Mouse (Mus musculus) hindbrain, embryonic 11.5 days (tissue): Measurements from ENCODE around the gene Ctdsp1. TPM values are rescaled to one million over a fixed set of nuclear protein-coding genes. Genes with fewer than 3 reads are reported as not detected.

Experiments
- ATAC-seq: fragments of 200-750 bp; cut with Nextera tagmentation; 2 replicates; pipeline ENCODE4 v1.8.0; 2017; ENCODE audit warnings: mild to moderate bottlenecking, moderate TSS enrichment, moderate library complexity; ENCODE audit not compliant: low FRiP score
- DNase-seq: peaks from one replicate; pipeline ENCODE4 v3.0.0-alpha.2; 2015; ENCODE audit warnings: low spot score
- H3K27ac ChIP-seq: fragments of 300-500 bp; sonication (generic); 2 replicates; pipeline ENCODE4 v1.5.1; 2014; ENCODE audit warnings: mild to moderate bottlenecking, low read depth, low read length
- H3K27me3 ChIP-seq: fragments of 300-500 bp; sonication (generic); 2 replicates; pipeline ENCODE4 v1.6.1; 2014; ENCODE audit warnings: mild to moderate bottlenecking, low read length, moderate library complexity, mixed read lengths; ENCODE audit not compliant: control insufficient read depth, insufficient read depth
- H3K36me3 ChIP-seq: fragments of 300-500 bp; sonication (generic); 2 replicates; pipeline ENCODE4 v1.6.1; 2014; ENCODE audit warnings: mild to moderate bottlenecking, low read length, moderate library complexity, mixed read lengths; ENCODE audit not compliant: control insufficient read depth, insufficient read depth
- H3K4me1 ChIP-seq: fragments of 300-500 bp; sonication (generic); replicated peaks from 2 replicates; pipeline ENCODE4 v1.6.1; 2014; ENCODE audit warnings: low read length, mixed read lengths; ENCODE audit not compliant: control insufficient read depth, insufficient read depth
- H3K4me2 ChIP-seq: fragments of 300-500 bp; sonication (generic); replicated peaks from 2 replicates; pipeline ENCODE4 v1.6.1; 2014; ENCODE audit warnings: mild to moderate bottlenecking, low read depth, low read length
- H3K4me3 ChIP-seq: fragments of 300-500 bp; sonication (generic); 2 replicates; pipeline ENCODE4 v1.5.1; 2014; ENCODE audit warnings: low read depth, low read length
- H3K9ac ChIP-seq: fragments of 300-500 bp; sonication (generic); 2 replicates; pipeline ENCODE4 v1.6.1; 2014; ENCODE audit warnings: low read depth, low read length
- H3K9me3 ChIP-seq: fragments of 300-500 bp; sonication (generic); 2 replicates; pipeline ENCODE4 v1.6.1; 2016; ENCODE audit warnings: low read length; ENCODE audit not compliant: control insufficient read depth
- WGBS: fragments of 180-500 bp; shearing (Covaris S2); extraction: QIAGEN DNeasy Blood & Tissue Kit; methylation state at CpG from one replicate; pipeline ENCODE4 v1.1.7; 2014; 5-methylcytosine and 5-hydroxymethylcytosine counted together
- microRNA counts: library from miRNA; unstranded; fragments of <30 nt; microRNA quantifications from one replicate; lab custom pipeline; 2015
- polyA plus RNA-seq: library from polyadenylated mRNA; unstranded; fragments of >200 nt; fragmentation: Nextera tagmentation; extraction: Ambion mirVana; gene quantifications from 2 replicates; pipeline ENCODE4 v1.2.1, GENCODE M21; 2014

The Ctdsp1 gene
- polyA plus RNA-seq, 1 experiment from 2014 or later: 42.0 TPM

- H3K4me2 ChIP-seq: no peak overlapping the region
- H3K9ac ChIP-seq: no peak overlapping the region
- H3K27ac ChIP-seq: no peak overlapping the region
- no peak overlapping the region for H3K4me3 ChIP-seq
- ATAC-seq (no peak), DNase-seq (no peak)
- no peaks in the 10 kb centered on the region for H3K27me3 ChIP-seq
- H3K36me3 ChIP-seq: peaks cover 5% of the 10 kb centered on the region; the same call in 1 of the 2 replicates
- 89% methylated on average over 19 of the region's 19 CpGs for WGBS
- no peaks in the 10 kb centered on the region for H3K4me1 ChIP-seq
- no peaks in the 10 kb centered on the region for H3K9me3 ChIP-seq
These were observed 48.0 kb downstream of the Ctdsp1 start for GRCm38 (mm10) chr1:74439166-74439876.

DNA sequence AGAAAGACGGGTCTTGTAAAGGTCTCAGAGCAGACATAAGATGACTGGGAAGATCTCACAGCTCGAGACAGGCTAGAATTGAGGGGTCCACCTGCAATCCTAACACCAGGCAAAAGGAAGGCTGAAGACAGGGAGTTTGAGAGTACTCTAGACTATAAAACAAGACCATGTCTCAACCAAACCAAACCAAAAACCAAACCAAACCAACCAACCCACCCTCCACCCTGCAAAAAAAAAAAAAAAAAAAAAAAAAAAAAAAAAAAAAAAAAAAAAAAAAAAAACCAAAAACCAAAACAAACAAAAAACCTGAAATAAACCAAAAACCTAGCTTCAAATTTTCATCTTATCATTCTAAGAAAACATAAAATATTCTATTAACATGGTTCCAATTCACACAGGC is 53.2 kb downstream of the Ctdsp1 start:
- Histone ChIP-seq H3K27ac (no peak overlapping the region), H3K4me1 (no peaks in the 10 kb centered on the region), H3K9me3 (no peaks in the 10 kb centered on the region), H3K27me3 (no peaks in the 10 kb centered on the region), H3K4me2 (no peak overlapping the region), H3K9ac (no peak overlapping the region), H3K36me3 (0 out of 2 replicates have a peak, but pooled peaks cover 3% of the 10 kb centered on the region), H3K4me3 (no peak overlapping the region)
- DNase-seq: no peak
- 85% methylated on average over 2 of the region's 2 CpGs for WGBS
- ATAC-seq: no peak

MicroRNAs within 50 kb of the gene (microRNA counts, 519-probe panel; counts per million panel counts)
- 4,220 counts per million, percentile 43 among the panel's probes with 10 or more counts for microRNA mmu-miR-26b (lab: Ali Mortazavi, UCI)

Other genes with a start within 250 kb of the Ctdsp1 start
- gene Cxcr2, start 237.5 kb upstream of the Ctdsp1 start, polyA plus RNA-seq: 0.05 and 0.10 TPM in 2 replicates
- gene Cxcr1, start 196.9 kb upstream of the Ctdsp1 start, polyA plus RNA-seq: 0.15 TPM in 1 of 2 replicates, not detected in the other
- gene Arpc2, start 155.4 kb upstream of the Ctdsp1 start, polyA plus RNA-seq: 325 and 330 TPM in 2 replicates
- 0.32 TPM in 1 of 2 replicates, not detected in the other for gene Gpbar1, start 113.0 kb upstream of the Ctdsp1 start, polyA plus RNA-seq
- 189 and 198 TPM in 2 replicates for gene Aamp, start 106.8 kb upstream of the Ctdsp1 start, polyA plus RNA-seq
- 85.4 and 99.4 TPM in 2 replicates for gene Pnkd, start 106.6 kb upstream of the Ctdsp1 start, polyA plus RNA-seq
- 8.6 and 9.1 TPM in 2 replicates for gene Tmbim1, start 85.9 kb upstream of the Ctdsp1 start, polyA plus RNA-seq
- gene Catip, start 29.4 kb upstream of the Ctdsp1 start, polyA plus RNA-seq: 1.1 TPM in 2 replicates
- 1.3 and 1.4 TPM in 2 replicates for gene Slc11a1, start 16.3 kb upstream of the Ctdsp1 start, polyA plus RNA-seq
- 0.11 and 0.13 TPM in 2 replicates for gene Vil1, start 17.9 kb downstream of the Ctdsp1 start, polyA plus RNA-seq
- 88.0 and 91.7 TPM in 2 replicates for gene Cnot9, start 114.5 kb downstream of the Ctdsp1 start, polyA plus RNA-seq
- gene Plcd4, start 151.4 kb downstream of the Ctdsp1 start, polyA plus RNA-seq: 0.49 and 1.0 TPM in 2 replicates
- gene Usp37, start 152.8 kb downstream of the Ctdsp1 start, polyA plus RNA-seq: 42.3 and 45.8 TPM in 2 replicates
- gene Zfp142, start 196.7 kb downstream of the Ctdsp1 start, polyA plus RNA-seq: 8.5 and 9.0 TPM in 2 replicates
- gene Bcs1l, start 196.8 kb downstream of the Ctdsp1 start, polyA plus RNA-seq: 19.8 and 20.8 TPM in 2 replicates
- gene Rnf25, start 209.9 kb downstream of the Ctdsp1 start, polyA plus RNA-seq: 9.2 and 9.6 TPM in 2 replicates
- gene Stk36, start 209.9 kb downstream of the Ctdsp1 start, polyA plus RNA-seq: 20.6 and 23.9 TPM in 2 replicates